Mouse (Mus musculus): ENCODE measurements around the gene Eif2b1. TPM values are rescaled to one million over a fixed set of nuclear protein-coding genes. Genes with fewer than 3 reads are reported as not detected.
"Not testable (repeated sequence)": the region's sequence is repeated elsewhere in the genome, so short reads cannot be mapped to it uniquely, and the experiment has no call there.

Gene Eif2b1
- total RNA-seq (2021) = 10 to 100 TPM; 35.2 to 39.1 TPM
- long read RNA-seq, experiment 1, transcript Eif2b1-201 (9 exons, 2,013 nt) = major isoform, 70 of 76 reads
- long read RNA-seq, experiment 1, partial matches to known transcripts = 3 of 76 reads
- long read RNA-seq, experiment 1, other reads (novel, unspliced or antisense) = 3 of 76 reads
- long read RNA-seq, experiment 2, transcript Eif2b1-201 (9 exons, 2,013 nt) = major isoform, 84 of 95 reads
- long read RNA-seq, experiment 2, partial matches to known transcripts = 4 of 95 reads
- long read RNA-seq, experiment 2, other reads (novel, unspliced or antisense) = 7 of 95 reads

DNA sequence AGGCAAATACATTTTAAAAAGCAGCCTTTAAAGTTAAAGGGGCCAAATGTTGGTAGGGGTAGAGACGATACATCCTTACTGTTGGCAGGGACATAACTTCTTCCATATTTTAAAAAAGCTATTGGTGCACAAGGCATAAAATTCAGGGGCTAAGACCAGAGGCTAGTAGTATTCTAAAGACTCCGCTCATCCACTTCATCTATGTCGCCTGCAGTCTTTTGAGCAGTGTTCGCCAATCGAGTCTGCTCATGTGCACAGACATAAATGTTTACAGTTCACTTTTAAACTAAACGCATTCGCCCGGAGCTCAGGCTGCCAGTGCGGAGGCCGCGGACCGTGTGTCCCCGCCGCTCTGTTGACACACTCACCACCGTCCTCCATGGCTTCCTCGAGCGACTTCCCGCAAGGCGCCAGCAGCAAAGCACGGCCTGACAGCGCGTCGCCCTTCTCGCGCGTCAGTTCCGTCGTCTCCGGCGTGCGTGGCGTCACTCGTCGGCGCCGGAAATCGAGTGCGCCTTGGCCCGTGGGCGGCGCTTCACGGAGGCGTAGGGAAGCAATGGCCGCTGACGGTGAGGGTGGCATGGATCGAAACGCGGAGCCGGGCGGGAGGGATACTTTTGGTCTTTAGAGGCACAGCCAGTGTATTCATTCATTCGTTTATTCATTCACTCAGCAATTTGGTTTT is at the start of gene Eif2b1, which contains the start of gene Gtf2h3:
Gene Eif2b1 (minus strand): TSS at position 499 of the 685 bp plus-strand sequence.
Gene Gtf2h3 (plus strand): TSS at position 508 of the 685 bp plus-strand sequence.
- DNase-seq = peak; percentile 92

DNA sequence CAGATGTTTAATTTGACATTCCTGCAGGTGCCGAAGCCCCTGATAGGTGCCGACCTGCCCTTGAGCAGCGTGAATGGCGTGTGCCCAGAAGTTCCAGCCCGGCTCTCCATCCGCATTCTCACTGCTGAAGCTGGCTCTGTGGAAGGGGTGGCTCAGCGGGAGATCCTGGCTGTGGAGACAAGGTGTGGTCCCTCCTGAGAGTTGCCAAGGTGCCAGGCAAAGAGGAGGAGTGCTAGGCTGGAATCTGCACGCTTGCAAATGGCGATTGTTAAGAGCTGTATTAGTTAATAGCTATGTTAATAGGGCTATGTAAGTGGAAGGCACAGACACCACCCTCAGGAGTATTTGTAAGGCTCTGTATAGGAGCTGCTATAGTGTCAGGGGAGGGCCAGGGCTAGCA is 45.4 kb upstream of the Eif2b1 start:
- no peak for DNase-seq

DNA sequence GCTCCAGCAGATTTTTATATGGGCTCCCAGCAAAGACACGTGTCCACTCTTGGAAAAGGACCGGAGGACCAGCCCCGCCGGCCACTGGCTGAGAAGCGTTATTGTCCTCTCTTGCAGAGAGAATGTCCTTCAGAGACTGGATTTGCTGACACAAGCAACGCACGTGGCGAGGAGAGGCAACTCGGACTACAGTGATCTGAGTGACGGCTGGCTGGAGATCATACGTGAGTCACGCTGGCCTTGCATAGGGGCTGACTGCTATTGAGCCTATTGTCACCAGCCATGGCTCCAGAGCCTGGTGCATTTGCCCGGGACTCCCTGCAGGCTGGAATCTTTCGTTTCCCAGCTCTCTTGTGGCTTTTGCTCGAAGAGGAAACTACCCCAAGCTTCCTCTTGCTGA is 44.0 kb upstream of the Eif2b1 start:
- DNase-seq = no peak

DNA sequence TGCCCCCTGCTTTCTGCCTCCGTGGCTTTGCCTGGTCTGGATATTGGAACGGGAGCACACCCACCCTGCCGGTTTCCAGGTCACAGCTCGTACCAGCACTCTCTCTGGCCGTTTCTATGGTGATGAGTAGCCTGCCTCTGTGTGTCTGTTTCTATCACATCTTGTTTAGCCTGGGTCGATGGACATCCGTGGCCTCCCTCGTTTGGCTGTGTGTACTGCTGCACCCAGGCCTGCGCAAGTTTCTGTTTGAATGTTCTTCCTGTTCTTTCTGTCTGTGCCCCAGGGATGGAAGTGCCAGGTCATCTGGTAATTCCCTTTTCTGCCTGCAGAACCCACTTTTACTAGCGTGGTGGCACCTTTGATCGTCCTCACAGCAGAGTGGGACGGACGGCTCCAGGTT is 42.4 kb upstream of the Eif2b1 start:
- no peak for DNase-seq

DNA sequence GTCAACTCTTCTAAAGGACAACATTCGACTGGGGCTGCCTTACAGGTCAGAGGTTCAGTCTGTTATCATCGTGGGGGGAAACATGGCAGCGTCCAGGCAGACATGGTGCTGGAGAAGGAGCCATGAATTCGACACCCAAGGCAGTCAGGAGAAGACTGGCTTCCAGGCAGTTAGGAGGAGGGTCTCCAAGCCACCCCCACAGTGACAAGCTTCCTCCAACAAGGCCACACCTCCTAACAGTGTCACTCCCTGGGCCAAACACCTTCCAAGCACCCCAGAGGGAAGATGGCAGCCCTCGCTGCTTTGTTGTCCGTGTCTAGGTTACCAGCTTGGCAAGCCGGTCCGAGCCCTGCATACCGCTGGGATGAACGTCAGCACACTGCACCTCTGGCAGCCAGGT is 39.8 kb upstream of the Eif2b1 start:
- DNase-seq = no peak

DNA sequence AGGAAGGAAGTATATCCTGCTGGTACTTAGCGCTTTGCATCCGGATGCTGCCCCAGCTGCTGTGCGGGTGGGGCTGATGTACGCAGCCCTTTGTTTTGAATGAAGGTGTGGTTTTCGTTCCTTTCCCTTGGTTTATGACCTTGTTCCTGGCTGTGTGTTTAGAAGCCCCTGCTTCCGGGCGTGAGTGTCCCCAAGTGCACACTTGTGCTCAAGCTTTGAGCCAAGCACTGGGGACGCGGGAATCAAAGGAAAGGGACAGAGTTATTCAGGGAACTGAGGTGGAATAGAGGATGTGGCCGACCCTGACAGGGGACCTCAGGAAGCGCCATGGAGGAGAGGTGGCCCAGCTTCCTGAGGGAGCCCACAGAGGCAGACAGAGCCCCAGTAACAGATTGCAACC is 35.8 kb upstream of the Eif2b1 start:
- DNase-seq = no peak

DNA sequence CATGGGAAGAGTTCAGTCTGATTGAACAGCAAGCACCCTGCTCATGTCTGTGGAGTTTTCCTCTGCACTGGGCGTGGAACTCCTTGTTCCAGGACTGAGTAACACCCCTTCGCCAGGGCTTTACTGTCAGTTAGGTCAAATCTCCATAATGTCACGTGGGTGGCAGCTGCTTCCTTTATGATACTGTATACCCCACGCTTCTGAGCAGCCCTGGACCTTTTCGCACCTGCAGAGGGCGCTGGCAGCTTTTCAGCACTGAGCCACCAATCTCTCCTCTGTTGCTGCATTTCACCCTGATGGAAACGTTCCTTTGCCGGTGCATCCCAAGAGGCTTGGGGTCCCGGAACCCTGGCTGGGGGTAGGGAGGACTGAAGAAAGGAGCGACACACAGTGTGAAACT is 32.0 kb upstream of the Eif2b1 start:
- no peak for DNase-seq

DNA sequence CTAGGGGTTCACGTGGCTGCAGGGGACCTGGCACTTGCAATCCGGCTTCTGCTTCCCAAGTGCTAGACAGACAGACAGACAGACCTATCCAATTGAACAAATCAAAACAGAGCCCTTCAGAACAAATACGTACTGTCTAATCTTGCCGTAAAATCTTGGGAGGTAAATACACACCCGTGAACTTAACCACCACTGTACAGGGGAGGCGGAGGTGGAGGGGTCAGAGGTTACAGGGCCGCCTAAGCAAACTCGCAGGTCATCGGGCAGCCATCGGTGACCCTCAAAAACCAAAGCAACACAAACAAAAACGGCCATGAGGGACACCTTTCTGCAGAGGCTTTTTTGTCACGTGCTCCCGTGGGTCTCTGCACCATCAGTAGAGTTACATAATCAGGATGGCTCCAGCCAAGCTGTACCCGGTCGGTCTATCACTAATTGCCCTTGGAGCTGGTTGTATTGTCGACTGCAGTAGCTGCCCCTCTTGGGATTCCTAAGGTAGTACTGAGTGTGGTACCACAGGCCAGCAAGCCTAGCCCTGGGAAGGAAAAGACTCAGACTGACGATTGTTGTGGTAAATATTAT is 26.2 kb upstream of the Eif2b1 start:
- DNase-seq = no peak

DNA sequence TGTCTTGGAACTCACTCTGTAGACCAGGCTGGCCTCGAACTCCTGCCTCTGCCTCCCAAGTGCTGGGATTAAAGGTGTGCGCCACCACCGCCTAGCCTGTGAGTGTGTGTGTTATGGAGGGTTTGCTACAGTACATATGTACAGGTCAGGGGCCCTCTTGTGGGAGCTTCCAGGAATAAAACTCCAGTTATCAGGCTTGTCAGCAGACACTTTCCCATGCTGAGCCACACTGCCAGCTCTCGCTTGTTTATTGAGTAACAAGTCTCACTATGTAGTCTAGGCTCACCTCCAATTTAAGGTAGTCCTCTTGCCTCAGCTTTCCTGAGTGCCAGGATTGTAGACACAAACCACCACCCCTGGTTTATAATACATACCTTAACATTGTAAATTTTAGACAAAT is 25.4 kb upstream of the Eif2b1 start:
- no peak for DNase-seq

DNA sequence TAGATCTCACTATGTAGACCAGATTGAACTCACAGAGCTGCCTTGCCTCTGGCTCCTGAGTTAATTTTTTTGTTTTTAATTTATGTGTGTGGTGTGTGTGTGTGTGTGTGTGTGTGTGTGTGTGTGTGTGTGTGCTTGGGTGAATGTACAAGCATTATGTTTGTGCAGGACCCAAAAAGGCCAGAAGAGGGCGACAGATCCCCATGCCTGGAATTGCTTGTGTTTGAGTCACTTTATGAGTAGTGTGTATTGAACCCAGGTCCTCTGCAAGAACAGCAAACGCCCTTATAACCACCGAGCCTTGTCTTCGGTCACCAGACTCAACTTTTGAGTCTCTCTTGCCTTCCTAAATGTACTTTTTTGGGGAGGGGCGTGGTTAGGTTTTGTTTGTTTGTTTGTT is 23.4 kb upstream of the Eif2b1 start:
- no peak for DNase-seq

DNA sequence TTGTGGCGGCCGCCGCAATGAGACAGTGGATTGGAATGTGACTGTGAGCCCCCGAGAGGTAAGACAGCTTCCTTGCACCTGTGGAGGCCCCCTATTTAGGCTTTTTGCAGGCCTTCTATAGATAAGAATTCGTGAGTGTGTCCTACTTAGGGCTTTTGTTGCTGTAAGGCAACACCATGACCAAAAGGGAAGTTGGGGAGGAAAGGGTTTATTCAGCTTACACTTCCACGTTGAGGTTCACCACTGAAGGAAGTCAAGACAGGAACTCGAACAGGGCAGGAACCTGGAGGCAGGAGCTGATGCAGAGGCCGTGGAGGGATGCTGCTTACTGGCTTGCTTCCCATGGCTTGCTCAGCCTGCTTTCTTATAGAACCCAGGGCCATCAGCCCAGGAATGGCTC is 20.8 kb upstream of the Eif2b1 start:
- not testable (repeated sequence) for DNase-seq

DNA sequence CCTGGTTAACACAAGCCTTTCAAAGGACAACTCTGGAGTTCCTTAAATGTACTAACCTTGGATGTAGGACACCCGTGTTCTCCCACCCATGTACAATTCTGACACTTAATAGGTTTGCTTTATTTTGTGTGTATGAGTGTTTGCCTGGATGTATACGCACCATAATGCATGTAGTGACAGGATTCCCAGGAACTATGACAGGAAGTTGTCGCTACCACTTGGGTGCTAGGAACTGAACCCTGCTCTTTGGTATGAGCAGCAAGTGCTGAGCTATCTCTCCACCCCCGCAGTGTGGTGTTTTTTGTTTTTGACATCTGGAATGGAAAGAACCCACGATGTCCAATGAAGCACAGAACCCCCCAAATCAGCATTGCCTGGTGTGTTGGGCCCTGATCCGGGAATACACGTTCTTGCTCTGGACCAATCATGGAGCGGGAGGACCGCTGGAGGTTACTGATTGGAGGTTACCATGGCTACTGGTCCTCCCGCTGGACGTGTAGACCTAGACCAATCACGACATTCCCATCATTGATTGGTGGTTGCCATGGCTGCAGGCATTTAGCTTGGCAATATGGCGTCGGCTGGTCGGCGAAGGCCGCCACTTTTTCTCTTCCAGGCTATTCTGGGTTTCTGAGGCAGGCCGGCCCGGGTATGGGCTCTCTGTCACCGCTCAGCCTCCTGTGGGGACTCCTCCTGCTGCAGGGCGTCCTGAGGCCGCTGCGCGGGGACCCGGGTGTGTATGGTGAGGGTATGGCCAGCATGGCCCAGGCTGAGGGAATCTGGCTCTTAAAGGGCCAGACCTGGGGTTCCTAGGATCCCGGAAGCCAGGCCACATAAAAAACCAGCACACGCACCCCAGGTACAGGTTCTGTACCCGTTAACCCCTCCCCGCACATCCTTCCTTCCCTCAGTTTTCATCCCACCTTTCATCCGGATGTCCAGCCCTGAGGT is 19.6 kb upstream of the Eif2b1 start:
- peak; percentile 93 for DNase-seq

DNA sequence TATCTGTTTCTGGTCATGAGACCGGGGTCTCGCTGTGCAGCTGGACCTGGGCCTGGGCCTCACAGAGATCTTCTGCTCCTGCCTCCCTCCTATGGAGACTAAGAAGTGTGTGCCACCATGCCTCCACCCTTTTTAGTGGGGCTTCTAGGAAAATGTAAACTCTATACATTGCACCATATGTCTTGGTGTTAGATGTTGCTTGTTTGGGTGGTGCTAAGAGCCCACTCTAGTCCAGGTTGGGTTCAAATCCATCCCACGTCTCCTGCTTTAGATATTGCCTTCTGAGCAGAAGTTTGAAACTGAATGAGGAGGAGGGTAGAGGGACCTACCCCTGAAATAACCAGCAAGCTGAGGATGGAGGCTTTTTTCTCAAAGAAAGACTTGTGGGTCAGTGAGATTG is 13.8 kb upstream of the Eif2b1 start:
- DNase-seq = no peak

DNA sequence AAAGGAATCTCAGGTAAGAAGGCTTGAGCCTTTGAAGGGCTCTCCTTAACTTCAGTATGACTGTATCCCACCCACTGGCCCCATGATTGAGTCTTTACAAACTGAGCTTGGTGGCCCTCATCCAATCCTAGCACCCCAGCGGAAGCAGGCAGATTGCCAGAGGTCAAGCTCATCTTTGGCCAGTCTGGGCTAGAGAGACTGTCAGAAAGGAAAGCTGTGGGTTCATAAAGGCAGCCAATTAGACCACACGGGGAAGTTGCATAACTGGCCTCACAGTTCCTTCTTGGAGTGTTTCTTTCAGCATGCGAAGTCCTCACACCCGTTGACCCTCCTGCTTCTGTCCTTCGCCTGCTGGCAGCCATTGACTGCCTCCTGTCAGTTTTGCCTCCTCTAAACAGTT is 3.6 kb upstream of the Eif2b1 start:
- no peak for DNase-seq

DNA sequence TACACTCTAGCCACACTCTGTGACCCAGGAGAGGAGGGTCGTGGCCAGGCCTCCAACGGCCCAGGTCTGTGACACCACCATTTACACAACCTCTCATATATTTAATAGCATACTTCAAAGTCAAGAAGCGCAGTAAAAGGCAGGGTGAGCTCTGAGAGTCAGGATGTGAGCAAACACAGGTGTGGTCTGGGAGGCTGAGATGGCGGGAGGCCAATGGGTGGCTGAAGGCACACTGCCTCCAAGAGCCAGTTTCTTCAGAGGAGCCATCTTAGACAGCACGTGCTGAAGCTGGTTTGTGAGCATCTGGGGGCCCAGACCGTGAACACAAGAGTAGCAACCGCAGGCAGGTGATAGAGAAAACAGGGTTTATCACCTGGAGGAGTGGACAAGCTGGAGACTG is 3.5 kb downstream of the Eif2b1 start:
- no peak for DNase-seq

DNA sequence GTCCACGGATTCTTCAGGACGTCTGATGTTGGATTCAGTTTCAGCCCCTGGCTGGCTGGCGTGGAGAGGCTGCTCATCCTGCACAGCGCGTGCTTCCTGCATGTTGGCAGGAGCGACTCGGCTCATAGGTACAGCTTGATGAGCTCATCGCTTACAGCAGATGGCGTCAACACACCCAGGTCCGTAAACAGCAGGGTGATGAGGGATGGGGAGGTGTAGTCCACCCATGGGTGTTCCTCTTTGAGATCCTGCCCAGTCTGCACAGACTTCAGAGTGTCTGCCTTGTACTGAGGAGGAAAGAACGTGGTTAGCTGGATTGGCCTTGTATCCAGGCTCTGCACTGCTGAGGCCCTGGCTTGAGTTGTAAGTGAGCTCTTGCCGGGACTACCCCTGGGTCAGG is 7.9 kb downstream of the Eif2b1 start:
- DNase-seq = no peak

DNA sequence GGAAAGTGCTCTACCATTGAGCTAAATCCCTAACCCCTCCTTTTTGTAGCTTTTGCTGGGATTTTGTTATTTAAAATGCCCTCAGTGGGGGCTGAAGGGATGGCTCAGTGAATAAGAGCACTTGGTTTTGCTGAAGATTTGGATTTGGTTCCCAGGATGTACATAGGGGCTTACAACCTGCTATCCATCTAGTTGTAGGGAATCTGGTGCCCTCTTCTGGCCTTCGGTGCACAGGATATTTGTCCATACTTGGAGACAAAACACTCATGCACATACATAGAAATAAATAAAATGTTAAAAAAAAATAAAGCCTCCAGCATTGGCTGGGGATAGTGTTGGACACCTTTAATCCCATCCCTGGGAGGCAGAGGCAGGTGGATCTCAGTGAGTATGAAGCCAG is 23.8 kb downstream of the Eif2b1 start:
- DNase-seq = no peak

DNA sequence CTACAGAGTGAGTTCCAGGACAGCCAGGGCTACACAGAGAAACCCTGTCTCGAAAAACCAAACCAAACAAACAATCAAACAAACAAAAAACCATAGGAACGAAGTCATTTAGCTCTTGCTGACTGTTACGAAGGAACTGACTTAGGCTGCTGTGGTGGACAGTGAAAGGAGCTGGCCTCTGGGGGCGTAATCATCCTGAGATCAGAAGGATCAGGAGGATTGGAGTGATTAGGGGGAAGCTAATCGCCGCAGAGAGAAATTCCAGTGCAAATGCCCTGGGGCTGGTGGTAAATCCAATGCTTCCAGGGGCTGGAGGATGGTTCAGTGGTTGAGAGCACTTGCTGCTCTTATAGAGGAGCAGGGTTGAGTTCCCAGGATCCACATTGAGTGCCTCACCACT is 25.3 kb downstream of the Eif2b1 start:
- no peak for DNase-seq

DNA sequence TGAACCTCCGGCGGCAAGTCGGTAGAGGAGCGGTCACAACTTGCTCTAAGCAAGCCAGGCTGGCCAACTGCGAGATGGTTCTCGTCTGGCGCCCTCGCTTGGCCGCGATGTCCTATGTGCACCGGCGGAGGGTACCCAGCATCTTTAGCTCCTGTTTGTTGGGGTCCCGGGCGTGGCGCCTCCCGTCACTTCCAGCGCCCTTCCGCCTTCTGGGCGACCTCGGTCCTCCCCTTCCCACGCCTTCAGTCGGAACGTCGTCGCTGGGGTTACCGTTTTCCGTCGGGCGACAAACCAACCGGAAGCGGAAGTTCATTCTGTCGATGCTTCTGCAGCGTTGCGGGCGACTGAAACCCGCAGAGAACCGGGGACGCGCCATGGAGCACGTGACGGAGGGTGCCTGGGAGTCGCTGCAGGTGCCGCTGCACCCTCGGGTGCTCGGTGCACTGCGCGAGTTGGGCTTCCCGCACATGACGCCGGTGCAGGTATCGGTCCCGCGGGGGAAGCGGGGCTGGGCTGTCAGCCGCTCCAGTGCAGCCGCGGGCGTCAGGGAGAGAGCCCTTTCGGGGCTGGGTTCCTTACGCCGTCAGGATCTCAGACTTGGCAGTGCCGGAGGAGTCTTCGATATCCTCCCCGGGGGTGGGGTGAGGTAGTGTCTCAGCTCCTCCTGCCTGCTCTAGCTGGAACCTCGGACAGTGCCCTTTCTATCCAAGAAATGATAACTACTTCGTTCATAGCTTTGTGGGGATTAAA is 26.2 kb downstream of the Eif2b1 start, which contains the start of gene Ddx55:
Gene Ddx55 (plus strand): TSS at position 307 of the 750 bp plus-strand sequence.
- DNase-seq = peak; percentile 88

DNA sequence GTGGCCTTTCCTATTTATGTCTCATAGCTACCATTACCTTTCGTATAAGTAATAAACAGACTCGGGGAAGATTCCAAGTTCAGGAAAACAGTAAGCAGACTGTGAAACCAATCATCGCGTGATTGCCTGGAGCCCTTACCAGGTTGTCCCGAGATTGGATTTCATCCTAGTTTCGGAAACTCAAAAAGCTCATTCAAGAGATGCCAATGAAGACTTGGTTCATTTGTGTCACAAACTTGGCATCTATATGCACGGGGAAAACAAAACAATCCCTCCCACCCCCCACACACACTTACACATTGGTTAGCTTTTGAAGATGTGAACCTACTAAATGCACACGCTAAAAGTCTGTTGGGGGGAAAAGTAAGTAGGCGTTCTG is 26.8 kb downstream of the Eif2b1 start:
- no peak for DNase-seq

DNA sequence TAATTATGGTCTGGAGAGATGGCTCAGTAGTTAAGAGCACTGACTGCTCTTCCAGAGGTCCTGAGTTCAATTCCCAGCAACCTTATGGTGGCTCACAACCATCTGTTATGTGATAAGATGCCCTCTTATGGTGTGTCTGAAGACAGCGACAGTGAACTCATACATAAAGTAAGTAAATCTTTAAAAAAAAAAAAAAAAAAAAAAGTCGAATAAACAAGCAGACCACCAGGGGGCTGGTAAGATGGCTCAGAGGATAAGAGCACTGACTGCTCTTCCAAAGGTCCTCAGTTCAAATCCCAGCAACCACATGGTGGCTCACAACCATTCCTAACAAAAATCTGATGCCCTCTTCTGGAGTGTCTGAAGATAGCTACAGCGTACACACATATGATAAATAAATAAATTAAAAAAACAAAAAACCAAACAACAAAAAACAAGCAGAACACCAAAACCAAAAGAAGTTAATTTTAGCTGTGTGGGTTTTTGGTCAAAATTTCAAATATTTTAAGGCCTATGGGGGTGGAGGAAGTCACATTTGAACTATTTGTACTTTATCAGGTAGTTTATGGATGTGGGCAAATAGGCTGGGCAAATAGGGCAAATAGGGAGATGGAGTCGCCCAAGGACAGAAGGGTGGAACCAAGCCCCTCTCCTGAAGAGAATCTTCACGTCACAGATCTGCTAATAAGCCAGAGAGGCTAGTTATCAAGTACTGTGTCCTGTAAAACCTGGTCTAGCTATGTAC is 27.4 kb downstream of the Eif2b1 start:
- DNase-seq = not testable (repeated sequence)
